10 mouse cellular contexts compared by ENCODE assay signal in the genomic region with DNA sequence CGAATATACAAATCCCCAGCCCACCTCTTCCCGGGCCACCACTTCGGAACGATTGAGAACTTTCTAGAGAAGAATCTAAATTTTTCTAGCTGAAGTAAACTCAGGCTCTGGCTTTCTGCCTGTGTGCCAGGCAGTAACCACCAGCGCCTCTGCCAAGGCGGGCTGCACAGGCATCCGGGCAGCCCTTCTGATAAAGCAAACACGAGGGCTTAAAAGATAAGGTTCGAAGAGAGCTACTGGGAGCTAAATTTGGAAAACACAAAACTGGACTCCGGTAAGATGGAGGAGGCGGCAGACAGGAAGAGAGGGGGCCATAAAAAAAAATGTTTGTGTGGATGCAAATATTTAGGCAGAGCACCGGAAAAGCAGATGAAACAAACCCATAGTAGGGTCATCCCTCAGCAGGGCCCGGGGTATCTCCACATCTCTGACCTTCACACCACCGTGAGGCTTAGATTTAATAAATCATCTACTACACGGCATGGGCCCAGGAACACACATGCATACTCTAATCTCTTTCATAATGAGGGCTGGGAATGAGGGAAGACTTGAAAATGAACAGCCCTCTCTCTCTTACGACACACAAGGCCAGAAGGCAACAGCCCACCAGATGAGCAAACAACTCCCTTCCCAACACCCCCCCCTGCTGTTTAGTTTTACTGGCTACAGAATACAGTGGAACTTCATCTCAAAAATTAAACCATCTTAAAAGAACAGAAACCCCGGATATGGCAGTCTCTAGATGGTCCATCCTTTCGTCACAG.
A peak's percentile ranks its signal among the peaks of the same experiment; 100 is the strongest.
DNase-seq lines count a peak whose midpoint lies in the region; ATAC-seq and TF ChIP-seq lines count a peak whose summit lies in the region.
"Had no signal": no experiment of that assay in that cellular context is flagged by ENCODE, and none has a peak within 500 bp of the region (broad histone marks: within the 10 kb centered on the region; RNA-seq: fewer than 3 reads in every experiment).

No protein-coding gene starts in this region.

- H3K9ac ChIP-seq in liver, embryonic 11.5 days (ENCODE audit: low read depth, low read length) = no peak overlapping the region
- H3K9ac ChIP-seq in heart, embryonic 14.5 days (ENCODE audit: low read length) = peak overlapping the region; percentile 45
- no peak overlapping the region for H3K9ac ChIP-seq in limb, embryonic 14.5 days (ENCODE audit: low read depth, low read length, severe bottlenecking)
- no peak overlapping the region for H3K9ac ChIP-seq in hindbrain, embryonic 12.5 days

- H3K4me2 ChIP-seq in liver, embryonic 11.5 days = no peak overlapping the region
- peak overlapping the region; percentile 54 for H3K4me2 ChIP-seq in heart, embryonic 14.5 days (ENCODE audit: low read length)
- no peak overlapping the region for H3K4me2 ChIP-seq in limb, embryonic 14.5 days (replicated peaks; ENCODE audit: low read depth, low read length, severe bottlenecking)
- H3K4me2 ChIP-seq in hindbrain, embryonic 12.5 days (replicated peaks) = no peak overlapping the region

- no peaks in the 10 kb centered on the region for H3K36me3 ChIP-seq in liver, embryonic 11.5 days (ENCODE audit: control insufficient read depth, insufficient read depth, low read length)
- H3K36me3 ChIP-seq in heart, embryonic 14.5 days (ENCODE audit: control insufficient read depth, insufficient read depth, low read length) = no peaks in the 10 kb centered on the region
- H3K36me3 ChIP-seq in limb, embryonic 14.5 days (ENCODE audit: control insufficient read depth, insufficient read depth, low read length) = no peaks in the 10 kb centered on the region
- H3K36me3 ChIP-seq in small intestine, adult 2 months (ENCODE audit: control insufficient read depth, insufficient read depth, low read length) = no peaks in the 10 kb centered on the region
- H3K36me3 ChIP-seq in hindbrain, embryonic 12.5 days = no peaks in the 10 kb centered on the region
- H3K36me3 ChIP-seq: G1E had no signal

- 61% methylated on average over 18 of the region's 18 CpGs for WGBS in liver, embryonic 11.5 days
- 22% methylated on average over 18 of the region's 18 CpGs for WGBS in heart, embryonic 14.5 days
- 79% methylated on average over 18 of the region's 18 CpGs for WGBS in limb, embryonic 14.5 days
- WGBS in small intestine, adult 2 months = 43% methylated on average over 18 of the region's 18 CpGs
- WGBS in hindbrain, embryonic 12.5 days = 87% methylated on average over 18 of the region's 18 CpGs

- TF ChIP-seq POLR2A in limb, embryonic 14.5 days (IDR thresholded peaks at IDR 0.05; ENCODE audit: borderline replicate concordance, extremely low read depth, insufficient read depth, insufficient read length) = no peak
- no peak for TF ChIP-seq POLR2A in small intestine, adult 2 months (IDR thresholded peaks at IDR 0.05; ENCODE audit: low read depth, low read length)

- no peaks in the 10 kb centered on the region for H3K9me3 ChIP-seq in liver, embryonic 11.5 days (ENCODE audit: control insufficient read depth, low read length)
- no peaks in the 10 kb centered on the region for H3K9me3 ChIP-seq in heart, embryonic 14.5 days (ENCODE audit: control insufficient read depth, low read length)
- no peaks in the 10 kb centered on the region for H3K9me3 ChIP-seq in limb, embryonic 14.5 days (ENCODE audit: control insufficient read depth, low read length)
- no peaks in the 10 kb centered on the region for H3K9me3 ChIP-seq in hindbrain, embryonic 12.5 days (replicated peaks)

- no peak for DNase-seq in liver, embryonic 11.5 days (ENCODE audit: low spot score)
- no peak for DNase-seq in liver
- DNase-seq in limb, embryonic 14.5 days (ENCODE audit: low spot score) = no peak
- no peak for DNase-seq in urinary bladder, postnatal 25 days (ENCODE audit: low spot score)
- DNase-seq in spleen, postnatal 4 days (ENCODE audit: low spot score in 2 of 2) = no peak

- H3K4me3 ChIP-seq in liver, embryonic 11.5 days (ENCODE audit: low read depth, low read length) = no peak overlapping the region
- peak overlapping the region in 1 of 2 experiments; percentile 6; a peak in 1 of 4 replicates for H3K4me3 ChIP-seq in heart, embryonic 14.5 days (ENCODE audit: control insufficient read depth in 1 of 2, insufficient read depth in 1 of 2, low read depth in 1 of 2, low read length in 2 of 2)
- H3K4me3 ChIP-seq in limb, embryonic 14.5 days (replicated peaks; ENCODE audit: low read length) = no peak overlapping the region
- H3K4me3 ChIP-seq in small intestine, adult 2 months (ENCODE audit: low read depth, low read length) = no peak overlapping the region
- no peak overlapping the region for H3K4me3 ChIP-seq in hindbrain, embryonic 12.5 days

- TF ChIP-seq CTCF in small intestine, adult 2 months (IDR thresholded peaks at IDR 0.05; ENCODE audit: extremely low read depth, insufficient read length, insufficient replicate concordance, low read depth, low read length) = no peak

- H3K27ac ChIP-seq in liver, embryonic 11.5 days (ENCODE audit: low read depth, low read length) = peak overlapping the region; percentile 60; the same call in 1 of the 2 replicates
- H3K27ac ChIP-seq in heart, embryonic 14.5 days (replicated peaks in 1 of 2; ENCODE audit: control insufficient read depth in 1 of 2, insufficient read depth in 1 of 2, low read depth in 2 of 2, low read length in 2 of 2) = peak overlapping the region; percentile 88 to 91
- peak overlapping the region; percentile 44; the same call in 1 of the 2 replicates for H3K27ac ChIP-seq in limb, embryonic 14.5 days (replicated peaks; ENCODE audit: low read depth, low read length)
- H3K27ac ChIP-seq in small intestine, adult 2 months (ENCODE audit: insufficient read depth, low read depth, low read length) = peak overlapping the region; percentile 49; the same call in 1 of the 2 replicates
- no peak overlapping the region for H3K27ac ChIP-seq in hindbrain, embryonic 12.5 days

- no peak for ATAC-seq in liver, embryonic 11.5 days (replicated peaks; ENCODE audit: low FRiP score)
- ATAC-seq in heart, embryonic 14.5 days (ENCODE audit: insufficient number of reproducible peaks, insufficient read depth, low FRiP score, low read depth) = peak; percentile 68
- ATAC-seq in limb, embryonic 14.5 days (ENCODE audit: low FRiP score, low read depth) = no peak
- no peak for ATAC-seq in hindbrain, embryonic 12.5 days (ENCODE audit: low FRiP score)
- ATAC-seq: midbrain, embryonic 16.5 days had no signal

- no peaks in the 10 kb centered on the region for H3K4me1 ChIP-seq in liver, embryonic 11.5 days (replicated peaks; ENCODE audit: control insufficient read depth, insufficient read depth, low read length)
- peaks cover 21 to 38% of the 10 kb centered on the region in 2 experiments for H3K4me1 ChIP-seq in heart, embryonic 14.5 days (ENCODE audit: control insufficient read depth in 2 of 2, insufficient read depth in 2 of 2, low read length in 2 of 2)
- peaks cover 17% of the 10 kb centered on the region for H3K4me1 ChIP-seq in limb, embryonic 14.5 days (ENCODE audit: control insufficient read depth, insufficient read depth, low read length)
- H3K4me1 ChIP-seq in small intestine, adult 2 months (ENCODE audit: control insufficient read depth, insufficient read depth, insufficient read length, low read length) = no peaks in the 10 kb centered on the region
- peaks cover 2% of the 10 kb centered on the region; the same call in 1 of the 2 replicates for H3K4me1 ChIP-seq in hindbrain, embryonic 12.5 days

- no peaks in the 10 kb centered on the region for H3K27me3 ChIP-seq in liver, embryonic 11.5 days (replicated peaks; ENCODE audit: control insufficient read depth, insufficient read depth, low read length)
- H3K27me3 ChIP-seq in heart, embryonic 14.5 days (ENCODE audit: control insufficient read depth, insufficient read depth, low read length) = no peaks in the 10 kb centered on the region
- H3K27me3 ChIP-seq in limb, embryonic 14.5 days (ENCODE audit: control insufficient read depth, insufficient read depth, low read length) = no peaks in the 10 kb centered on the region
- H3K27me3 ChIP-seq in small intestine, adult 2 months (ENCODE audit: control insufficient read depth, insufficient read depth, low read length) = no peaks in the 10 kb centered on the region
- no peaks in the 10 kb centered on the region for H3K27me3 ChIP-seq in hindbrain, embryonic 12.5 days
